Mouse (Mus musculus): ENCODE measurements at regions not wholly inside any gene's neighbourhood (a gene's known extent, or its start where the extent isn't known, plus 50 kb on each side); places are given as distances from the start of the nearest gene placed in this dataset.
"Not testable (repeated sequence)": the region's sequence is repeated elsewhere in the genome, so short reads cannot be mapped to it uniquely, and the experiment has no call there.

- no peak for DNase-seq
Observed at GRCm38 (mm10) chr12:77089624-77090278, 127.8 kb upstream of the Max start.

DNA sequence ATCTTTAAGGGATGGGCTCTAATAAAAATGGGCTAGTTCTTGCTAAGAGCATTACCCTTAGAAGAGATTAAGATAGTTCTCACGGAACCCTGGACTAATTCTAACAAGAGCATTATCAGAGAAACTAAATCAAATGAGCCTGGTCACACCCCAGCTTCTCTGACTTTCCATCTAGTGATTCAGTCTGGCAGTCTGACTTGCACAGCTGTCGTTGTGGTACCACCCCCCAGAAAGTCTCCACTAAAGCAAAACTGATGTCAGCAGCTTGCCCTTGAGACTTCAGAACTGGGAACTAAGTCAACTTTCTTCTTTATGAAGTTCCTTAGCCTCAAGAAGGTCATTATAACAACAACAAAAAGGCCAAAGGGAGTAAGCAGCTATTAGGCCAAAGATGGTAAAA, 126.5 kb upstream of the Max start:
- DNase-seq = no peak

GRCm38 (mm10) chr12:77086931-77087330, 124.9 kb upstream of the Max start:
- not testable (repeated sequence) for DNase-seq

- no peak for DNase-seq
Observed at GRCm38 (mm10) chr12:77085894-77086293, 123.9 kb upstream of the Max start.

- no peak for DNase-seq
Observed at GRCm38 (mm10) chr12:77085244-77085643, 123.2 kb upstream of the Max start.

GRCm38 (mm10) chr12:77084744-77085143, 122.7 kb upstream of the Max start:
- no peak for DNase-seq

DNA sequence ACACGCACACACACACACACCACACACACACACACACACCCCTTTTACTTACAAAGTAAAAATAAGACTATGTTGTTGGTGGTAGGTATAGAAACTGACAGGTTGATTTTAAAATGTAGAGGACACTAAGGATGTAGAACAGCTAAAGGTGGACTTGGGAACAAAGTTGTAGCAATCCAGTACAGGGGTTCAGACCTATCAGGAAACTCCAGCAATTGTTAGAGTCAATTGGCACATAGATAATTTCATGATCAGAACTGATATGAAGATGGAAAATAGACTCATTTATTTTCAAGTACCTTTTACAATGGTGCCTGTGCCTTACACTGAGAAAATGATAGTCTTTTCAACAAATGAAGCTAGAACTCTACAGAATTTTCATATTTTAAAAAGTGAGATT, 122.3 kb upstream of the Max start:
- DNase-seq = no peak

DNA sequence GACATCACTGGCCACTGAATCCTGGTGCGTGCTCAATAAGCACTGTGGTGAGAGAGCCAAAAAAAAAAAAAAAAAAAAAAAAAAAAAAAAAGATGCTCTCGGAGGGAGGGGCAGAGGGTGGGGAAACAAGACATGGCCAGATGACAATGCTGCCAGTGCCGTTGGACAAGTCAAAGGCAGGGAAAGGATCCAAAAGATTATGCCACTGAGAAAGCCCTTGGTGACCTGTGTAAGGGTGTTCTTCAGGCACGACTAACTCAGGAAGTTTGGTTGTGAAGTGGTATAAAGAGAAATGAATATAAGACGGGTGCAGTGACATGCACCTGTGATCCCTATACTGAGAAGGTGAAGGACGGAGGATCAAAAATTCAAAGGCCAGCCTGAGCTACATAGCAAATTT, 121.8 kb upstream of the Max start:
- DNase-seq = no peak

- no peak for DNase-seq
Observed at GRCm38 (mm10) chr12:77081774-77082173, 119.8 kb upstream of the Max start.

DNA sequence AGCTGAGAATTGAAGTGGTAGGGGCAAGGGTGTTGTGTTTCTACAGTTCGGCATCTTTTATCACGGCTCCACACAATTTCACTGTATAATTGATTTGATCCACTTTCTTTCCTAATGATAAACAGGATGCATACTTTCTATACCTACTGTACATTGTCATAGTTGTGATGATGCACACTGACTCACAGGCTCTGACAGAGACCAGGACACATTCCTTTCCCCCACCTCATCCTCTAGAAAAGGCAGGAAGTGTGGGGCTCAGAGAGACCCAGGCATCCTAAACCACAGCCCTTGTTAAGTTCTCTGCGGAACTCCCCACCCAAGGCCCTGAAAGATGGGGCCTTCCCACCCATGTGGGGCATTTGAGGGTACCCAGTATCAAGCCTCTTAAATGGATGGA, 117.5 kb upstream of the Max start:
- no peak for DNase-seq

GRCm38 (mm10) chr12:77076678-77077077, 114.7 kb upstream of the Max start:
- DNase-seq = no peak

DNA sequence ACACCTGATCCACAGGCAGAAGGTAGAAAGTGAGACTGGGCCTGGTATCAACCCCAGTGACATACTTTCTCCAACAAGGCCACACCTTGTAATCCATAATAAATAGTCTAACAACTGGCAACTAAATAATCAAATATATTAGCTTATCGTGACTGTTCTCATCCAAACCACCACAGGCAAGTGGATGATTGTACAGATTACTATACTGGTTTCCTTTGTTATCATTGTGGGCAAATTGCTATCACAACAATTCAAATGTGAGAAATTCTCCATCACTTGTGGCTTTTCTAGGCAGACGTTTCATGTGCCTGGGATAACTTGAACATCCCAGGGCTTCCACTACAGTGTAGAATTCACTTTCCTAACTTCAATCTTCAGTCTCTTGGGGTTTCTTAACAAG, 112.6 kb upstream of the Max start:
- DNase-seq = no peak

DNA sequence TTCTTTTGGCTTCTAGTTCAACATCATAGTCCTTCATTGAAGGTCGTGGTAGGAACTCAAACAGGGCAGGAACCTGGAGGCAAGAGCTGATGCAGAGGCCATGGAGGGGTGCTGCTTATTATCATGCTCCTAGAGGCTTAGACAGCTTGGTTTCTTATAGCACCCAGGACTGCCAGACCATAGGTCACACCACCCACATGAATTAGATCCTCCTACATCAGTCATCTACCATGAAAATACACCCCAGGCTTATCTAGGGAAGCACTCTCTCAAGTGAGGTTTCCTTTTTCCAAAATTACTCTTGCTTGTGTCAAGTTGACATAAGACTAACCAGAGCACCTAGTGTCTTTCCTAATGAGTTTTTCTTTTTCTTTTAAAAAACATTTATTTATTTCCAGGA, 109.7 kb upstream of the Max start:
- no peak for DNase-seq

GRCm38 (mm10) chr12:77067938-77068337, 105.9 kb upstream of the Max start:
- DNase-seq = no peak

- no peak for DNase-seq
Observed at GRCm38 (mm10) chr12:77067115-77067514, 105.1 kb upstream of the Max start.

DNA sequence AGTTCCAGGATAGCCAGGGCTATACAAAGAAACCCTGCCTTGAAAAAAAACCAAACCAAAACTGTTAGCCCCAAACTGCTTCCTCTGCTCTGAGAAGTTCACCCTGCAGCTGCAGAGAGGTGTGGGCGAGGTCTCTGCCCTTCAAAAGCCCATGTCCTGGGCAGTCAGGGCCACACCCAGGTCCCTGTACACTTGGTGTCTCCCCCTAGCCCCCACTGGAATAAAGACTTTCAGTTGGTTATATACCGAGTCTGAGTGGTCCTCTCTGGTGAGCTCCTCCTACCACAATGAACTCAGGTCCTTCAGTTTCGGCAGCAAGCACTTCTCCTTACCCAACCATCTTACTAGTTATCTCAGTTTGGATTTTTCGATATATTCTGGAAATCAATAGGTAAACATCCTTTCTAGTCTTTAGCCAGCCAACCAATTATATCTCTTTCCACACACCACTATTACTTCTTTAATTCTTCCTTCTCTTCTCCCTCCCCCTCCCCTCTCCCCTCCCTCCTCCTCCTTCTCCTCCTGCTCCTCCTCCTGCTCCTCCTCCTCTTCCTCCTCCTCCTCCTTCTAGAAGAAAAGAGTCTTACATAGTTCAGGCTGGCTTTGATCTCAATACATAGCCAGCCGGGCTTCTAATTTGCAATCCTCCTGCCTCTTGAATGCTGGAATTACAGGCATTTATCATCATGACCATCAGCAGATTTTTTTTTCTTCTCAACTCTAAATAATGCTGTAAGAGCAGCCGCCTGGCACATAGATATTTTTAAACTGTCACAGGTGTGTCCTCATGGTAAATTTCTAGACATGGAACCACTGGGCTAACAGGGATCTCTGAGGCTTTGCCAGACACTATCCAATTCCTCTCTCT, 103.9 kb upstream of the Max start:
- no peak for DNase-seq

GRCm38 (mm10) chr12:77064048-77064447, 102.0 kb upstream of the Max start:
- DNase-seq = no peak

GRCm38 (mm10) chr12:77061562-77061847, 99.5 kb upstream of the Max start:
- no peak for DNase-seq

DNA sequence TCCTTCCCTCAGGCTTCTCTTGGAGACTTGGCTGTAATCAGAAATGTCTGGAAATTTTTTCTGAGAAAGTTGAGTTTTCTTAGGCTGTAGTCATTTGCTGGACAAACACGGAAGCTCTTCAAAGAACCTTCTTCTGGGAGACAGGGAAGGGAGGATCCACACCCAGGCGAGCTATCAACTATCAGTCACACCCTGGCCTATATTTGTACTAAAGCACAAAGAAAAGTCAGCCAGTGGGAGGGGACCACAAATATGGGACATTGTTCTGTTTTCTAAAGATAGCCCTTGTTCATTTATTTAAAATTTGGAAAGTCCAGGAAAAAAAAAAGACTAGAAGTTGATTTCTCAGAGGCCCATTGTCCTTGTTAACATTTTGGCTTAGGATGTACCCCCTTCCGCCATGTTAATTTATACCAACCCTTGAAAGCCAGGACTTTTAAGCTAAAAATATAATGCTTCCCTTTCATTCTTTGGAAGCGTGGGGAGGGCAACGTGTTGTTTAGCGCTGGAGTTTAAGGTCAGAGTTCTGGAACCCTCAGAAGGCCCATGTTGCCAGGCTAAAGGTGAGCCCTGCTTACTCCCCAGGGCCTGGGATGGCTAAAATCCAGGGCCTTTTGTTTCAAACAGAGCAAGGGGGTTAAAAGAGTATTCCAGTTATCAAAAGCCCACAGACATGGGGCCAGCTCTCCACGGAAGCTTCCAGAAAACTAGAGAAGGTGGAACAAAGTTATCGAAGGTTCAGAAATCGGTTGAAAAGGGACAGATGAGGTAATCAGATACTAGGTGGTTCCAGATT, 99.0 kb upstream of the Max start:
- no peak for DNase-seq

DNA sequence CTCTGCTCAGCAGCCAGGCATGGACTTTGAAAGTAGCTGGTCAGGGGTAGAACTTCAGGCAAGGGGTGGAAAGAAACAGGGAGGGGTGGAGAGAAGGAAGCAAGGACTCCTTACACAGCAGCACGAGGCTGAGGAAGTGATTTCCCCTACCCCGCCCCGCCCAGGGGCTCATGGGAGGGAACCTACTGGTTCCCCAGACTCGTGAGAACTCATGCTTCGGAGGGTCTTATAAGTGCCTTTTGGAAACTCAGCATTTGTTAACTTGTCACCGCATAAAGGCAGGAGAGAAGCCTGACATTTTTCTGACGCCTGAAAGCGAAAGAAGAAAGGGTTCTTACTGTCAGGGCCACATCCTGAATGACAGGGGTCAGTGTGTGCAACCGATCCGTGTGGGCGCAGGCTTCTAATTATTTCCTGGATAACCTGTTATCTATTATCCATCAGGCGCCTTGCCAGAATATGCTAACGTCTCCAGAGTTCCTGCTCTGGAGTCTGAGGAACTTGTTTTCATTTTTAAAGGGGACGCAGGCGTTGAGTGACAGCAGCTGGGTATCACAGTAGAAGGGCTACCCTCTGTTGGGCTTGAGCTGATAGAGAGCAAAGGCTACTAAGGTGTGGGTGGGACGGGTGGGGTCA, 98.2 kb upstream of the Max start:
- DNase-seq = peak; percentile 30

GRCm38 (mm10) chr12:77059679-77060059, 97.7 kb upstream of the Max start:
- no peak for DNase-seq

DNA sequence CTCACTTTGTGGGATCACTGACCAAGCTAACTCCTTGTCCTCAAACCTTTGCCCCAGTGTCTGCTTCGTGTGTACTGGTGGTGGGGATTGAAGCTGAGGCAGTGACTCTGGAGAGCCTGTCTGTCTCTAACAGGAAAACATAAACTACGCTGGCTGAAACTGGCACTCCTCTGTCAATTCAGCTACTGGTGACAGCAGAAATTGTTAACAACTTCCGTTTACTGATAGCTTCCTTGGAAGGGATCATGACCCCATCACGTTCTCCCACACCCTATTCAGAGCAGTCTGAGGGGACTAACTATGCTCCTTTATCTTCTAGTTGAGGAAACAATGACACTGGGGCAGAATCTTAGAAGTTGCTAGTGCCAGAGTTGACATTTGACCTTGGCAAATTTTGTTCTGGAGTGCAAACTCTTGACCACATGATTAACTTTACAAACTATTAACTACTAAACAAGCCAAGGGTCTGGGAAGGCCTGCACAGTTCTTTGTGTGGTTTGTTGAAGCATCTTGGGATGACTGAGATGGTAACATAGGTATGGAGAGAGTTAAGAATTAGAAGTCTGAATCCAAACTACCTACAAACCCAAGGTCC, 96.7 kb upstream of the Max start:
- no peak for DNase-seq

Measured in gastrocnemius, postnatal 25 days (tissue).